Mouse (Mus musculus) urinary bladder, adult 2 months (tissue): ENCODE measurements around the gene Ifnar1. TPM values are rescaled to one million over a fixed set of nuclear protein-coding genes. Genes with fewer than 3 reads are reported as not detected.

ENCODE experiments used
- DNase-seq: peaks from one replicate; pipeline ENCODE4 v3.0.0; 2022; ENCODE audit warnings: low spot score
- polyA plus RNA-seq: library from polyadenylated mRNA; depleted of rRNA; stranded (reverse); fragments of >200 nt; gene quantifications from 2 replicates; pipeline ENCODE4 v1.2.3, GENCODE M21; 2012

Ifnar1 gene
- polyA plus RNA-seq, 1 experiment, result 30.8 TPM

GRCm38 (mm10) chr16:91461066-91461638, 23.9 kb upstream of the Ifnar1 start:
- DNase-seq, result no peak

GRCm38 (mm10) chr16:91461773-91462181, 23.3 kb upstream of the Ifnar1 start:
- no peak for DNase-seq

- no peak for DNase-seq
Measured at GRCm38 (mm10) chr16:91462644-91463043, 22.4 kb upstream of the Ifnar1 start.

- DNase-seq, result no peak
Measured at GRCm38 (mm10) chr16:91463400-91463799, 21.6 kb upstream of the Ifnar1 start.

GRCm38 (mm10) chr16:91463836-91464400, 21.1 kb upstream of the Ifnar1 start:
- no peak for DNase-seq

- DNase-seq, result peak; percentile 46
Measured at GRCm38 (mm10) chr16:91464594-91465504, 20.2 kb upstream of the Ifnar1 start.

- no peak for DNase-seq
Measured at GRCm38 (mm10) chr16:91465505-91466240, 19.4 kb upstream of the Ifnar1 start.

- no peak for DNase-seq
Measured at GRCm38 (mm10) chr16:91466566-91466965, 18.5 kb upstream of the Ifnar1 start.

- no peak for DNase-seq
Measured at GRCm38 (mm10) chr16:91470470-91470869, 14.6 kb upstream of the Ifnar1 start.

GRCm38 (mm10) chr16:91471481-91471880, 13.6 kb upstream of the Ifnar1 start:
- DNase-seq, result no peak

GRCm38 (mm10) chr16:91475753-91476152, 9.3 kb upstream of the Ifnar1 start:
- no peak for DNase-seq

GRCm38 (mm10) chr16:91478067-91478466, 7.0 kb upstream of the Ifnar1 start:
- DNase-seq, result no peak

GRCm38 (mm10) chr16:91480517-91480916, 4.5 kb upstream of the Ifnar1 start:
- no peak for DNase-seq

- no peak for DNase-seq
Measured at GRCm38 (mm10) chr16:91484387-91484786, 651 bp upstream of the Ifnar1 start.

GRCm38 (mm10) chr16:91485841-91486240, 803 bp downstream of the Ifnar1 start:
- DNase-seq, result no peak

GRCm38 (mm10) chr16:91488066-91488465, 3.0 kb downstream of the Ifnar1 start:
- no peak for DNase-seq

- DNase-seq, result no peak
Measured at GRCm38 (mm10) chr16:91490897-91491296, 5.9 kb downstream of the Ifnar1 start.

GRCm38 (mm10) chr16:91491473-91491872, 6.4 kb downstream of the Ifnar1 start:
- DNase-seq, result no peak

GRCm38 (mm10) chr16:91495501-91495900, 10.5 kb downstream of the Ifnar1 start:
- DNase-seq, result no peak

GRCm38 (mm10) chr16:91496206-91496605, 11.2 kb downstream of the Ifnar1 start:
- DNase-seq, result no peak

GRCm38 (mm10) chr16:91496766-91497165, 11.7 kb downstream of the Ifnar1 start:
- DNase-seq, result no peak

- no peak for DNase-seq
Measured at GRCm38 (mm10) chr16:91498041-91498440, 13.0 kb downstream of the Ifnar1 start.
